Mouse (Mus musculus) liver, postnatal 0 days (tissue): ENCODE measurements at regions not wholly inside any gene's neighbourhood (a gene's known extent, or its start where the extent isn't known, plus 50 kb on each side); places are given as distances from the start of the nearest gene placed in this dataset.

ENCODE experiments used
- CTCF ChIP-seq: sonication (generic); IDR thresholded peaks from 2 replicates; pipeline ENCODE4 v1.5.1; 2016; ENCODE audit warnings: antibody characterized with exemption, low read depth
- EP300 ChIP-seq: IDR thresholded peaks from 2 replicates; pipeline ENCODE4 v1.6.1; 2016; ENCODE audit warnings: antibody characterized with exemption, low read depth, mild to moderate bottlenecking

DNA sequence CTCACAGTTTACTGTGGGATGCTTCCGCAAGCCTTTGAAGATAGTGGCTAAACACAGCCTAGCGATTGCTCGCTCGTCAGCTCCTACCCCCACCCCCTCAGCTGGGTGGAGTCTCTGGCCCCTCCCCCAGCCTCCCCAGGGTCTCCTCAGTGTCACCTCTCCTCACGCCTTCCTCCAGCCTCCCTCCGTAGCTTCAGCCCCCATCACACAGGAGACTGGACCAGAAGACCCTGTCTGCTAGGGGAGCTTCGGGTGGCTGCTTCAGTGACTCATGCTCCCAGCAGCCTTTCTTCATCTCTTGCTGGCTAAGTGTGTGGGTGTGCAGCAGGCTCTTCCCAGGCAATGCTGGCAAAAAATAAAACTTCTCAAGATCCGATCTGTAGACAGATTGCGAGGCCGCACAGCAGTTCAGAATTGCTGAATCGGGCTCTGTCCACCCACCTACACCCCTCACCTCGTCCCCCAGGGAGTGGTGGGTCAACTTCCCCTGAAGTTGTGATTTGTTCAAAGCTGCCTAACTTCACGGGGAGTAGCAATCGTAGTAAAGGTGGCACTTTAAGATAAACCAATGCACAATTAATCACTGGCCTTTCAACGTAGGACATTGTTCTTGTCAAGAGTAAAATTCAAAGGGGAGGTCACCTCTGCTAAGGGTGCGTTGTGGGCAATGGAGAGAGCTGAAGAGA is 61.2 kb upstream of the Ankrd28 start:
- no peak for TF ChIP-seq CTCF
- no peak for TF ChIP-seq EP300
